Mouse (Mus musculus) forebrain, embryonic 15.5 days (tissue): ENCODE measurements at regions not wholly inside any gene's neighbourhood (a gene's known extent, or its start where the extent isn't known, plus 50 kb on each side); places are given as distances from the start of the nearest gene placed in this dataset.

Experiments
- ATAC-seq: fragments of 200-750 bp; cut with Nextera tagmentation; replicated peaks from 2 replicates; pipeline ENCODE4 v1.8.0; 2017; ENCODE audit warnings: mild to moderate bottlenecking, moderate TSS enrichment, moderate library complexity
- H3K27ac ChIP-seq: fragments of 300-500 bp; sonication (generic); replicated peaks from 2 replicates; pipeline ENCODE4 v1.5.1; 2015; ENCODE audit warnings: mild to moderate bottlenecking, inconsistent platforms
- H3K27me3 ChIP-seq: fragments of 300-500 bp; sonication (generic); 2 replicates; pipeline ENCODE4 v1.6.1; 2015; ENCODE audit warnings: inconsistent platforms
- H3K36me3 ChIP-seq: fragments of 300-500 bp; sonication (generic); 2 replicates; pipeline ENCODE4 v1.6.1; 2015; ENCODE audit warnings: mild to moderate bottlenecking, inconsistent platforms
- H3K4me1 ChIP-seq: fragments of 300-500 bp; sonication (generic); 2 replicates; pipeline ENCODE4 v1.6.1; 2015; ENCODE audit warnings: inconsistent platforms
- H3K4me2 ChIP-seq: fragments of 300-500 bp; sonication (generic); replicated peaks from 2 replicates; pipeline ENCODE4 v1.6.1; 2015; ENCODE audit warnings: mild to moderate bottlenecking, inconsistent platforms
- H3K4me3 ChIP-seq: fragments of 300-500 bp; sonication (generic); 2 replicates; pipeline ENCODE4 v1.5.1; 2015; ENCODE audit warnings: mild to moderate bottlenecking, inconsistent platforms
- H3K9ac ChIP-seq: fragments of 300-500 bp; sonication (generic); replicated peaks from 2 replicates; pipeline ENCODE4 v1.6.1; 2015; ENCODE audit warnings: mild to moderate bottlenecking, inconsistent platforms
- H3K9me3 ChIP-seq: fragments of 300-500 bp; sonication (generic); 2 replicates; pipeline ENCODE4 v1.6.1; 2016; ENCODE audit warnings: inconsistent platforms
- WGBS: fragments of 180-500 bp; shearing (Covaris S2); methylation state at CpG from one replicate; pipeline ENCODE4 v1.1.7; 2015; ENCODE audit warnings: mixed read lengths; 5-methylcytosine and 5-hydroxymethylcytosine counted together

DNA sequence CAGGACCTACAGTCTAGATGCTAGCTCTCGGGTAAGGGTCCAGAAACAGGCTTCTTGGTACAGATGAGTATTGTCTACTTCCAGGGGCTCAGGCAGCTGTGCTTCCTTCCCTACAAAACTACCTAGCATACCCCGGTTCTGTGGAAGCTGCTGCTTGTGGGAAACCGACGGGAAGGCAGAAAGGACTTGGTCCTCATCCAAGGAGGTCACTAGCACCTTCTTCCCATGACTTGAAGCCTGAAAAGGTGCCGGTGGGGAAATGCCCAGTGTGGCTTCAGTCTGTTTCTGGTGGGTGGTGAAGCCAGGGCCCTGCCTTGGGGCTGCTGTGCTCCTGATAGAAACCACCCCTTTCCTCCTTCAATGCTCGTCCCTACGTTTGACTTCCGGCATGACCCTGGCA, 107.5 kb downstream of the Tex29 start:
- Histone ChIP-seq H3K4me2 (no peak overlapping the region), H3K9ac (no peak overlapping the region)
- no peak for ATAC-seq

GRCm38 (mm10) chr8:11956268-11956667, 116.0 kb downstream of the Tex29 start:
- no peak overlapping the region for H3K4me2 ChIP-seq
- no peaks in the 10 kb centered on the region for H3K27me3 ChIP-seq
- H3K36me3 ChIP-seq: no peaks in the 10 kb centered on the region
- no peak overlapping the region for H3K9ac ChIP-seq
- no peaks in the 10 kb centered on the region for H3K9me3 ChIP-seq
- H3K27ac ChIP-seq: no peak overlapping the region
- H3K4me1 ChIP-seq: no peaks in the 10 kb centered on the region
- 22% methylated on average over 7 of the region's 7 CpGs for WGBS
- H3K4me3 ChIP-seq: no peak overlapping the region
- no peak for ATAC-seq

More for the DNA sequence above, 107.5 kb downstream of the Tex29 start:
- 0 out of 2 replicates have a peak, but pooled peaks cover 2% of the 10 kb centered on the region for H3K4me1 ChIP-seq
- no peaks in the 10 kb centered on the region for H3K27me3 ChIP-seq
- H3K4me3 ChIP-seq: no peak overlapping the region
- no peaks in the 10 kb centered on the region for H3K9me3 ChIP-seq
- no peaks in the 10 kb centered on the region for H3K36me3 ChIP-seq
- no peak overlapping the region for H3K27ac ChIP-seq
- WGBS: 91% methylated on average over 8 of the region's 8 CpGs

DNA sequence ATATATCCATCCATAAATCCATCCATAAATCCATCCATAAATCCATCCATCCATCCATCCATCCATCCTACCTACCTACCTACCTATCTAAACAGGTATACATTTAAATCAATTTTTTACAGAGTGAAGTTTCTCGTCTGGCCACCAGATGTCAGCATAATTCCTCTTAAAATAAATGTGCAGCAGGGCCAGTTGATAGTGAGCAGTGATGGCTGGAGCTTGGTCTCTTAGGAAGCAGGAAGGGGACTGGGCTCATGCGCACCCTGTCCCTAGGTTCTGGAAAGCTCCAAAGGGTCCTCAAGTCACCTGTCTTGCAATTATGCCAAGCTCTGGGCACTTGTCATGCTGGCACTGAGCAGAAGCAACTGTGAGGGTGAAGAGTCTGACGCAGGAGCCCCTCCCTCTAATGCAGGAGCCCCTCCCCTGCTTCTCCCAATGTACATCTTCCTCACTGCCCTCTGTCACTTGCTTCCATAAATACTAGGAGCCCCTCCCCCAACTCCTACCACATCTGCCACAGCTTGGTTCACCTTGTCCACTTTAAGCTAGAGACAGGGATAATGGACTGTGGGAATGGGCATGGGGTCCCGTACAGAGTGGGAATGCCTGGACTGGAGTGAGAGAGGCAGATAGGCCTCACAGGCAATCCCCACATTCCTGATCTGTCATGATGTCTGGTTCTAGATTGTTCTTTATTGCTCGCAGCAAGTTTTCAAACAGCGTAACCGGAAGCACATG, 116.9 kb downstream of the Tex29 start:
- Histone ChIP-seq H3K4me3 (no peak overlapping the region), H3K9me3 (no peaks in the 10 kb centered on the region), H3K27me3 (no peaks in the 10 kb centered on the region), H3K4me1 (no peaks in the 10 kb centered on the region), H3K36me3 (no peaks in the 10 kb centered on the region), H3K9ac (no peak overlapping the region), H3K27ac (no peak overlapping the region), H3K4me2 (no peak overlapping the region)
- ATAC-seq: peak; percentile 75
- 71% methylated on average over 7 of the region's 7 CpGs for WGBS

GRCm38 (mm10) chr8:11958176-11958575, 117.9 kb downstream of the Tex29 start:
- Histone ChIP-seq H3K27ac (no peak overlapping the region), H3K4me2 (no peak overlapping the region), H3K9me3 (no peaks in the 10 kb centered on the region), H3K27me3 (no peaks in the 10 kb centered on the region), H3K4me1 (no peaks in the 10 kb centered on the region), H3K9ac (no peak overlapping the region), H3K4me3 (no peak overlapping the region), H3K36me3 (no peaks in the 10 kb centered on the region)
- no peak for ATAC-seq
- 62% methylated on average over 5 of the region's 5 CpGs for WGBS

- no peaks in the 10 kb centered on the region for H3K9me3 ChIP-seq
These were observed 119.2 kb downstream of the Tex29 start for GRCm38 (mm10) chr8:11959466-11959865.

GRCm38 (mm10) chr8:11963575-11963974, 123.3 kb downstream of the Tex29 start:
- 38% methylated on average over 1 of the region's 1 CpGs for WGBS

More at GRCm38 (mm10) chr8:11959466-11959865, 119.2 kb downstream of the Tex29 start:
- Histone ChIP-seq H3K4me3 (no peak overlapping the region), H3K4me1 (no peaks in the 10 kb centered on the region), H3K4me2 (no peak overlapping the region), H3K27me3 (no peaks in the 10 kb centered on the region), H3K36me3 (no peaks in the 10 kb centered on the region), H3K27ac (no peak overlapping the region), H3K9ac (no peak overlapping the region)
- 81% methylated on average over 4 of the region's 4 CpGs for WGBS
- ATAC-seq: no peak

GRCm38 (mm10) chr8:11967670-11968069, 127.4 kb downstream of the Tex29 start:
- WGBS: 89% methylated on average over 7 of the region's 7 CpGs
- Histone ChIP-seq H3K4me3 (no peak overlapping the region), H3K4me1 (no peaks in the 10 kb centered on the region), H3K27ac (no peak overlapping the region), H3K27me3 (no peaks in the 10 kb centered on the region), H3K4me2 (no peak overlapping the region), H3K36me3 (no peaks in the 10 kb centered on the region), H3K9me3 (no peaks in the 10 kb centered on the region), H3K9ac (no peak overlapping the region)
- no peak for ATAC-seq

More at GRCm38 (mm10) chr8:11963575-11963974, 123.3 kb downstream of the Tex29 start:
- H3K36me3 ChIP-seq: no peaks in the 10 kb centered on the region
- H3K4me3 ChIP-seq: no peak overlapping the region
- H3K4me2 ChIP-seq: no peak overlapping the region
- no peaks in the 10 kb centered on the region for H3K4me1 ChIP-seq
- no peak for ATAC-seq
- H3K9me3 ChIP-seq: no peaks in the 10 kb centered on the region
- H3K9ac ChIP-seq: no peak overlapping the region
- no peak overlapping the region for H3K27ac ChIP-seq
- H3K27me3 ChIP-seq: no peaks in the 10 kb centered on the region

DNA sequence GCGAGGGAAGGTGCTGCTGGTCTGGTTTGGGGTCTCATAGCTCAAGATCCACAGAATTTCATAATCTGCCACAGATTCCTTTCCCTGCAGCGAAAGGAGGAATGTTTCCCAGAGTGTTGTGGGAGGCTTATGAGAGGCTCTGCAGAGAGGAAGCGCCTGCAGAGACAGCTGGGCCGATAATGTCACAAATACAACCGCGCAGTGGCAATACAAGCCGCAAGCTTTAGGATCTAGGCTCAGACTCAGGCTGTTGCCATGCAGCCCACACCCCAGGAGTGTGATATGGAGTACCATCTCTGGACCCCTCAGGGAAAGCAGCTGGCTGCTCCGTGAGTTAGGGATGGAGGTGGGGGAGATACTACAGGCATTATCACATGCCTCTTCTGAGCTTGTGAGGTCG, 130.2 kb downstream of the Tex29 start:
- Histone ChIP-seq H3K4me2 (no peak overlapping the region), H3K4me3 (no peak overlapping the region), H3K9me3 (no peaks in the 10 kb centered on the region), H3K9ac (no peak overlapping the region), H3K4me1 (peaks cover 6% of the 10 kb centered on the region), H3K27ac (no peak overlapping the region), H3K27me3 (no peaks in the 10 kb centered on the region), H3K36me3 (no peaks in the 10 kb centered on the region)
- ATAC-seq: no peak
- WGBS: 89% methylated on average over 9 of the region's 9 CpGs

DNA sequence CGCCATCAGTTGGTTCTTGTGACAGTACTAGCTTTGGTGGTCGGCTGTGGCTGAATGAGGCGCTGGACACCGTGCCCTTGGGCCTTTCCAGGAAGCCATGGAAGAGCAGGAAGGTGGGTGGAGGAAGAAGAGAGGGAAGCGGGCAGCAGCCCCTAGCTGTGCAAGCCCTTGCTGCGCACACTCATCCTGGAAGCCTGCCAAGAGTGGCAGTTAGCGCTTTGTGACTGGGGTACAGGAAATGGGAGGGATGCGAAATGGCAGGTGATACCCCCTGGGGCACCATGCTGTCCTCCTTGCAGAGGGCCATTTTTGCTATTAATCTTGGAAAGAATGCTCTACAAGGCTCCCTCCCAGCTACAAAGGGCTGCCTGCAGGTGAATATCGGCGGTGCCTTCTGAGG, 133.2 kb downstream of the Tex29 start:
- Histone ChIP-seq H3K27me3 (no peaks in the 10 kb centered on the region), H3K4me1 (peaks cover 9% of the 10 kb centered on the region), H3K4me3 (no peak overlapping the region), H3K27ac (no peak overlapping the region), H3K9ac (no peak overlapping the region), H3K36me3 (no peaks in the 10 kb centered on the region), H3K4me2 (no peak overlapping the region), H3K9me3 (no peaks in the 10 kb centered on the region)
- ATAC-seq: no peak
- WGBS: 44% methylated on average over 10 of the region's 10 CpGs

GRCm38 (mm10) chr8:11977121-11977520, 136.8 kb downstream of the Tex29 start:
- Histone ChIP-seq H3K4me1 (peaks cover 9% of the 10 kb centered on the region), H3K4me3 (no peak overlapping the region), H3K9me3 (no peaks in the 10 kb centered on the region), H3K27me3 (no peaks in the 10 kb centered on the region), H3K9ac (no peak overlapping the region), H3K36me3 (no peaks in the 10 kb centered on the region), H3K4me2 (no peak overlapping the region), H3K27ac (no peak overlapping the region)
- ATAC-seq: no peak
- 53% methylated on average over 9 of the region's 9 CpGs for WGBS

DNA sequence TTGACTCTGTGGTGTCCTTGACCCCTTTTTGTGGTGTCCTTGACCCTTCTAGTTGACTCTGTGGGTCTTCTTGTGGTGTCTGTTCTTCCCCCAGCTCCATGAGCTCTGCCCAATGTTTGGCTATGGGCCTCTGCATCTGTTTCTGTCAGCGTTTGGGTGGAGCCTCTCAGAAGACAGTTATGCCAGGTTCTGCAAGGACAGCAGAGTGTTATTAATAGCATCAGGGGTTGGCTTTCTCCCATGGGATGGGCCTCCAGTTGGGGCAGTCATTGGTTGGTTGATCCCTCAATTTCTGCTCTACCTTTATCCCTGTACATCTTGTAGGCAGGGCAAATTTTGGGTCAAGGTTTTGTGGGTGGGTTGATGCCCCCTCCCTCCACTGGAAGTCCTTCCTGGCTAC, 138.8 kb downstream of the Tex29 start:
- Histone ChIP-seq H3K4me1 (0 out of 2 replicates have a peak, but pooled peaks cover 3% of the 10 kb centered on the region), H3K27ac (no peak overlapping the region), H3K4me3 (no peak overlapping the region), H3K4me2 (no peak overlapping the region), H3K9ac (no peak overlapping the region), H3K9me3 (no peaks in the 10 kb centered on the region), H3K27me3 (no peaks in the 10 kb centered on the region), H3K36me3 (no peaks in the 10 kb centered on the region)
- WGBS: 97% methylated on average over 1 of the region's 1 CpGs
- ATAC-seq: no peak

- Histone ChIP-seq H3K27ac (no peak overlapping the region), H3K36me3 (no peaks in the 10 kb centered on the region), H3K9ac (no peak overlapping the region), H3K27me3 (no peaks in the 10 kb centered on the region), H3K9me3 (no peaks in the 10 kb centered on the region), H3K4me2 (no peak overlapping the region), H3K4me1 (0 out of 2 replicates have a peak, but pooled peaks cover 3% of the 10 kb centered on the region), H3K4me3 (no peak overlapping the region)
- WGBS: 87% methylated on average over 2 of the region's 2 CpGs
- no peak for ATAC-seq
These were observed 141.2 kb downstream of the Tex29 start for GRCm38 (mm10) chr8:11981458-11981857.

GRCm38 (mm10) chr8:11990024-11990423, 149.8 kb downstream of the Tex29 start:
- 73% methylated on average over 20 of the region's 20 CpGs for WGBS
- Histone ChIP-seq H3K9me3 (no peaks in the 10 kb centered on the region), H3K27me3 (0 out of 2 replicates have a peak, but pooled peaks cover 2% of the 10 kb centered on the region), H3K9ac (no peak overlapping the region), H3K36me3 (no peaks in the 10 kb centered on the region), H3K4me2 (no peak overlapping the region), H3K4me1 (no peaks in the 10 kb centered on the region), H3K4me3 (no peak overlapping the region), H3K27ac (no peak overlapping the region)
- no peak for ATAC-seq
